Mouse (Mus musculus) forebrain, embryonic 13.5 days (tissue): Measurements from ENCODE around the gene Cdh20. TPM values are rescaled to one million over a fixed set of nuclear protein-coding genes. Genes with fewer than 3 reads are reported as not detected.
A peak's percentile ranks its signal among the peaks of the same experiment; 100 is the strongest.

ENCODE experiments used
- ATAC-seq: fragments of 200-750 bp; cut with Nextera tagmentation; 2 replicates; pipeline ENCODE4 v1.8.0; 2017
- H3K27ac ChIP-seq: fragments of 300-500 bp; sonication (generic); 2 replicates; pipeline ENCODE4 v1.5.1; 2015; ENCODE audit warnings: inconsistent platforms, mild to moderate bottlenecking, moderate library complexity
- H3K27me3 ChIP-seq: fragments of 300-500 bp; sonication (generic); 2 replicates; pipeline ENCODE4 v1.6.1; 2015; ENCODE audit warnings: mild to moderate bottlenecking, inconsistent platforms
- H3K36me3 ChIP-seq: fragments of 300-500 bp; sonication (generic); 2 replicates; pipeline ENCODE4 v1.6.1; 2015; ENCODE audit warnings: mild to moderate bottlenecking, inconsistent platforms; ENCODE audit not compliant: poor library complexity, severe bottlenecking
- H3K4me1 ChIP-seq: fragments of 300-500 bp; sonication (generic); 2 replicates; pipeline ENCODE4 v1.6.1; 2015; ENCODE audit warnings: inconsistent platforms
- H3K4me2 ChIP-seq: fragments of 300-500 bp; sonication (generic); 2 replicates; pipeline ENCODE4 v1.6.1; 2015; ENCODE audit warnings: inconsistent platforms, mild to moderate bottlenecking, moderate library complexity
- H3K4me3 ChIP-seq: fragments of 300-500 bp; sonication (generic); 2 replicates; pipeline ENCODE4 v1.5.1; 2015; ENCODE audit warnings: mild to moderate bottlenecking, inconsistent platforms
- H3K9ac ChIP-seq: fragments of 300-500 bp; sonication (generic); 2 replicates; pipeline ENCODE4 v1.6.1; 2015; ENCODE audit warnings: mild to moderate bottlenecking, inconsistent platforms
- H3K9me3 ChIP-seq: fragments of 300-500 bp; sonication (generic); replicated peaks from 2 replicates; pipeline ENCODE4 v1.6.1; 2016; ENCODE audit warnings: inconsistent platforms
- WGBS: fragments of 180-500 bp; shearing (Covaris S2); methylation state at CpG from one replicate; pipeline ENCODE4 v1.1.7; 2015; 5-methylcytosine and 5-hydroxymethylcytosine counted together
- polyA plus RNA-seq: library from polyadenylated mRNA; unstranded; fragments of >200 nt; fragmentation: Nextera tagmentation; extraction: Ambion mirVana; gene quantifications from 2 replicates; pipeline ENCODE4 v1.2.1, GENCODE M21; 2015

Cdh20 gene
- polyA plus RNA-seq, 1 experiment from 2014 or later = 0.62 TPM

- no peak overlapping the region for H3K4me2 ChIP-seq
- H3K36me3 ChIP-seq = no peaks in the 10 kb centered on the region
- no peaks in the 10 kb centered on the region for H3K4me1 ChIP-seq
- no peaks in the 10 kb centered on the region for H3K9me3 ChIP-seq
- no peak overlapping the region for H3K4me3 ChIP-seq
- no peaks in the 10 kb centered on the region for H3K27me3 ChIP-seq
- peak; percentile 87 for ATAC-seq
- H3K9ac ChIP-seq = no peak overlapping the region
- 33% methylated on average over 5 of the region's 5 CpGs for WGBS
- no peak overlapping the region for H3K27ac ChIP-seq
Measured at GRCm38 (mm10) chr1:104986222-104986973, 218.1 kb downstream of the Cdh20 start.

GRCm38 (mm10) chr1:104987526-104987925 is 219.2 kb downstream of the Cdh20 start:
- H3K27ac ChIP-seq = no peak overlapping the region
- no peak for ATAC-seq
- 90% methylated on average over 16 of the region's 16 CpGs for WGBS

GRCm38 (mm10) chr1:104992441-104992840 is 224.1 kb downstream of the Cdh20 start:
- no peak overlapping the region for H3K4me3 ChIP-seq
- no peak overlapping the region for H3K9ac ChIP-seq
- H3K4me2 ChIP-seq = no peak overlapping the region
- H3K9me3 ChIP-seq = no peaks in the 10 kb centered on the region
- no peaks in the 10 kb centered on the region for H3K27me3 ChIP-seq
- 0 out of 2 replicates have a peak, but pooled peaks cover 8% of the 10 kb centered on the region for H3K4me1 ChIP-seq
- ATAC-seq = no peak
- no peak overlapping the region for H3K27ac ChIP-seq
- H3K36me3 ChIP-seq = no peaks in the 10 kb centered on the region

More at GRCm38 (mm10) chr1:104987526-104987925, 219.2 kb downstream of the Cdh20 start:
- no peak overlapping the region for H3K4me3 ChIP-seq
- no peaks in the 10 kb centered on the region for H3K36me3 ChIP-seq
- no peaks in the 10 kb centered on the region for H3K9me3 ChIP-seq
- H3K27me3 ChIP-seq = no peaks in the 10 kb centered on the region
- no peak overlapping the region for H3K4me2 ChIP-seq
- H3K4me1 ChIP-seq = no peaks in the 10 kb centered on the region
- no peak overlapping the region for H3K9ac ChIP-seq

DNA sequence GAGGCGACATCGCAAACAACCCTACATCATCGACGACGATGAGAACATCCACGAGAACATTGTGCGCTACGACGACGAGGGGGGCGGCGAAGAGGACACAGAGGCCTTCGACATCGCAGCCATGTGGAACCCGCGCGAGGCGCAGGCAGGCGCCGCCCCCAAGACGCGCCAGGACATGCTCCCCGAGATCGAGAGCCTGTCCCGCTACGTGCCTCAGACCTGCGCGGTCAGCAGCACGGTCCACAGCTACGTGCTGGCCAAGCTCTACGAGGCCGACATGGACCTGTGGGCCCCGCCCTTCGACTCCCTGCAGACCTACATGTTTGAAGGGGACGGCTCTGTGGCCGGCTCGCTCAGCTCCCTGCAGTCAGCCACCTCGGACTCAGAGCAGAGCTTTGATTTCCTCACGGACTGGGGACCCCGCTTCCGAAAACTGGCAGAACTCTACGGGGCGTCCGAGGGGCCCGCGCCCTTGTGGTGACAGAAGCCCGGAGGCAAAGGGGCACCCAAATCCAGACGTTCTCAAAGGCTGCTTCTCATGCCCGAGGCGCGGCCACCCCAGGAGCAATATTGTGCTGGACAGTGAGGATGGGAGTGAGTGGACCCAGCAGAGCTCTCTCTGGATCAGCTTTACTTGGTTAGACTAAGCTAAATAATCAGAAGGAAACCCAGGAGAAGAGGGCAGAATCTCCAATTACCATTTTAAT is 225.7 kb downstream of the Cdh20 start:
- Histone ChIP-seq H3K27ac (no peak overlapping the region), H3K4me2 (peak overlapping the region; percentile 75), H3K36me3 (no peaks in the 10 kb centered on the region), H3K9ac (peak overlapping the region; percentile 64), H3K27me3 (no peaks in the 10 kb centered on the region), H3K4me1 (0 out of 2 replicates have a peak, but pooled peaks cover 8% of the 10 kb centered on the region), H3K4me3 (peak overlapping the region; percentile 45), H3K9me3 (no peaks in the 10 kb centered on the region)
- peak; percentile 86 for ATAC-seq
- 21% methylated on average over 51 of the region's 51 CpGs for WGBS

DNA sequence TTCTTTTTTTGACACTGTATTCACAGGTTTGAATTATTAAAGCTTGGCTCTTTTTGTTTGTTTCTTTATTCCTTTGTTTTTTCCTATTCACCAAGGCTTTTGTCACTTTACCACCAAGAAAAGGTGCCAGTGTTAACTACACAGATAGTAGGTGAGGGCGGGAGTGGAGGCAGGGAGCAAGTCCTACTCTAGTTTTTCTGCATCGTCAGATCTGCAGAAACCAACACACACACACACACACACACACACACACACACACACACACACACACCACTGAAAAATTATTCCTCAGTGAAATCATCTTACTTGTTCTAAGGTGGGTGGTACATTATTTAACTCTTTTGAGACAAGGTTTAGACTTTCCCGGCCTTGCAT is 226.3 kb downstream of the Cdh20 start:
- H3K4me1 ChIP-seq = 0 out of 2 replicates have a peak, but pooled peaks cover 8% of the 10 kb centered on the region
- H3K27me3 ChIP-seq = no peaks in the 10 kb centered on the region
- H3K9ac ChIP-seq = no peak overlapping the region
- no peak overlapping the region for H3K27ac ChIP-seq
- no peaks in the 10 kb centered on the region for H3K36me3 ChIP-seq
- H3K9me3 ChIP-seq = no peaks in the 10 kb centered on the region
- ATAC-seq = no peak
- H3K4me3 ChIP-seq = no peak overlapping the region
- 69% methylated on average over 3 of the region's 3 CpGs for WGBS
- peak overlapping the region; percentile 75 for H3K4me2 ChIP-seq

- ATAC-seq = no peak
- Histone ChIP-seq H3K4me1 (0 out of 2 replicates have a peak, but pooled peaks cover 8% of the 10 kb centered on the region), H3K36me3 (no peaks in the 10 kb centered on the region), H3K9ac (no peak overlapping the region), H3K4me2 (no peak overlapping the region), H3K4me3 (no peak overlapping the region), H3K27me3 (no peaks in the 10 kb centered on the region), H3K9me3 (no peaks in the 10 kb centered on the region), H3K27ac (no peak overlapping the region)
- 67% methylated on average over 2 of the region's 2 CpGs for WGBS
Measured at GRCm38 (mm10) chr1:104997814-104998213, 229.5 kb downstream of the Cdh20 start.

DNA sequence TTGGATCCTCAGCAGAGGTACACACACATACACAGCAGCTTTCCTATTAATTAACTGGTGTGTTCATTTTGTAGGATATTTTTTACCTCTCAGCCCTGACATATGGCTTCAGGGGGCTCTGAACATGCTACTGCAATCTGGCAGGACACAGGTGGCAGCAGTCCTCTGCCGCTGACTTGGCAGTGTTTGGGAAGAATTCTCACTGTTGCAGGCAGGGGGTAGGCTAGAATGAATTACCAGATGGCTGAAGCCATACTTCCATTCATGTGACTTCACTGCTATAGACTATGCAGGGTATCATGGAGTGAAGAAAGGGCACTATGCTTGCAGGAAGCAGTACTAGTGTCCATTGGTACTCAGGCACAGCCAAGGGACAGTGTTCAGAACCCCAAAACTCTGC is 233.8 kb downstream of the Cdh20 start:
- H3K4me3 ChIP-seq = no peak overlapping the region
- H3K9ac ChIP-seq = no peak overlapping the region
- no peaks in the 10 kb centered on the region for H3K9me3 ChIP-seq
- H3K27ac ChIP-seq = no peak overlapping the region
- H3K36me3 ChIP-seq = no peaks in the 10 kb centered on the region
- WGBS = 65% methylated on average over 1 of the region's 1 CpGs
- H3K4me1 ChIP-seq = no peaks in the 10 kb centered on the region
- H3K27me3 ChIP-seq = no peaks in the 10 kb centered on the region
- H3K4me2 ChIP-seq = no peak overlapping the region
- ATAC-seq = peak; percentile 77

DNA sequence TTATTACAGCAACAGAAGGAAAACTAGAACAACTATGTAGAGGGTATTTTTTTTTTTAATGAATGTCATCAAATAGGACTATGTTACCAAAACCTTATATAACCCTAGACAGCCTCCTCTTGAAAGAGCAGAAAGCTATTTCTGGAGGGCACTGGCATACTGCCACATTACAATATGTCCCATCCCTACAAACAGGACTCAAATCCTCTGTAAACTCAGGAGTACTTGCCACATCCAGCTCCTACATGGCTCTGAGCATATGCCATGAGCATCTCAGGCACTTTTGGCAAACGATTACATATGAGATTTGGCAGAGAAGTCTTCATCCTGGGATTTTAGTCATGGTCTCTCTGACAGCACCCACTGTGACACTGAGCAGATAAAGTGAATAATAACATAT is 235.5 kb downstream of the Cdh20 start:
- H3K9me3 ChIP-seq = no peaks in the 10 kb centered on the region
- no peak overlapping the region for H3K4me2 ChIP-seq
- 92% methylated on average over 1 of the region's 1 CpGs for WGBS
- H3K4me3 ChIP-seq = no peak overlapping the region
- H3K36me3 ChIP-seq = no peaks in the 10 kb centered on the region
- no peaks in the 10 kb centered on the region for H3K4me1 ChIP-seq
- H3K27me3 ChIP-seq = no peaks in the 10 kb centered on the region
- no peak for ATAC-seq
- no peak overlapping the region for H3K27ac ChIP-seq
- no peak overlapping the region for H3K9ac ChIP-seq

DNA sequence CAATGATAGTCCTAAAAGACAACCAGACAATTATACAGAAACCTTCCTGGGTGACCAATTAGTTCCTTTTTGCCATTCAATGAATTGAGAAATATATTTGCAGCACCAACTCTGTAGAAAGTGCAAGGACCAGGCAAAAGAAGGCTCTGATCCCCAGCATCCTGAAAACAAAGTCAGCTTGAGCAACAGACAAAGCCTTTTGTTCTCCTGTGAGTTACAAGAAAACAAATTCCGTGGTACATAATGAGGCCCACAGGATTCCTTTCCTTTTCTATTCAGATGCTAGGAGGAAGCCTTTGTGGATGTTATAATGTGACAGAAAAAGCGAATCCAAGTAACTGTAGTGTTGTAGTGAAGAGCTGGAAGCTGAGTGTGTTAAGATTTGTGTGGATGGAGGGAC is 244.3 kb downstream of the Cdh20 start:
- no peak overlapping the region for H3K9ac ChIP-seq
- no peaks in the 10 kb centered on the region for H3K9me3 ChIP-seq
- H3K4me3 ChIP-seq = no peak overlapping the region
- peaks cover 8% of the 10 kb centered on the region; the same call in 1 of the 2 replicates for H3K4me1 ChIP-seq
- no peak overlapping the region for H3K27ac ChIP-seq
- under 1% methylated on average over 2 of the region's 2 CpGs for WGBS
- H3K36me3 ChIP-seq = no peaks in the 10 kb centered on the region
- H3K4me2 ChIP-seq = no peak overlapping the region
- no peaks in the 10 kb centered on the region for H3K27me3 ChIP-seq
- ATAC-seq = no peak

DNA sequence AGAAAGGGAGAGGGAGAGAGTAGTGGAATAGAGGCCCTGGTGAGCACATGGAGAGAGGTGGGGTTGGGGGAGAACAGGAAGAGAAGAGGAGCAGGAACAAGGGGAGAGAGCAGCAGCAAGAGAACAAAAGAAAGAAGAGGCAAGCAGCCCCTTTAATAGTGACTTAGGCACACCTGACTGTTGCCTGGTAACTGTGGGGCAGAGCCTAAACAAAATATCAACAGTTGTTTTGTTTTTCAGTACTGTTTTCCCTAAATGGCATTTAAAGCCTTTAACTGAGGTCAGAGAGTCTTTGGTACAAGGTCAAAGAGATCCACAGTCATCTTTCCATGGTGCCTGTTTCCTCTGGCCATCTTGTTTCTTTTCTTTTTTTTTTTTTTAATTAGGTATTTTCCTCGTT is 245.0 kb downstream of the Cdh20 start:
- ATAC-seq = no peak
- H3K9ac ChIP-seq = no peak overlapping the region
- no peak overlapping the region for H3K4me3 ChIP-seq
- H3K9me3 ChIP-seq = no peaks in the 10 kb centered on the region
- H3K4me2 ChIP-seq = no peak overlapping the region
- 88% methylated on average over 1 of the region's 1 CpGs for WGBS
- no peak overlapping the region for H3K27ac ChIP-seq
- no peaks in the 10 kb centered on the region for H3K27me3 ChIP-seq
- H3K4me1 ChIP-seq = peaks cover 8% of the 10 kb centered on the region; the same call in 1 of the 2 replicates
- no peaks in the 10 kb centered on the region for H3K36me3 ChIP-seq

GRCm38 (mm10) chr1:105041668-105042067 is 273.3 kb downstream of the Cdh20 start:
- H3K9me3 ChIP-seq = no peaks in the 10 kb centered on the region
- H3K27ac ChIP-seq = no peak overlapping the region
- no peak for ATAC-seq
- H3K4me3 ChIP-seq = no peak overlapping the region
- H3K4me2 ChIP-seq = no peak overlapping the region
- H3K9ac ChIP-seq = no peak overlapping the region
- H3K27me3 ChIP-seq = no peaks in the 10 kb centered on the region
- 93% methylated on average over 3 of the region's 3 CpGs for WGBS
- H3K4me1 ChIP-seq = no peaks in the 10 kb centered on the region
- H3K36me3 ChIP-seq = no peaks in the 10 kb centered on the region
